Mouse (Mus musculus) heart, adult 8-10 months (tissue): ENCODE results near the gene Ntm. TPM values are rescaled to one million over a fixed set of nuclear protein-coding genes. Genes with fewer than 3 reads are reported as not detected.

ENCODE experiments used
- DNase-seq: peaks from one replicate; pipeline ENCODE4 v3.0.0; 2022; ENCODE audit warnings: low spot score
- total RNA-seq, 4 experiments: library from RNA; stranded (reverse); gene quantifications; 2 replicates each; pipeline ENCODE4 v1.2.4; 2022

Ntm gene
- total RNA-seq, 4 experiments from 2014 or later = 1.3 to 2.6 (median 2.1) TPM

- DNase-seq = no peak
Observed at GRCm38 (mm10) chr9:29594537-29595294, 368.2 kb downstream of the Ntm start.

- no peak for DNase-seq
Observed at GRCm38 (mm10) chr9:29587376-29587775, 375.6 kb downstream of the Ntm start.

GRCm38 (mm10) chr9:29586381-29586770 lies 376.6 kb downstream of the Ntm start:
- no peak for DNase-seq

GRCm38 (mm10) chr9:29585746-29586380 lies 377.1 kb downstream of the Ntm start:
- DNase-seq = peak; percentile 12

GRCm38 (mm10) chr9:29578226-29578625 lies 384.7 kb downstream of the Ntm start:
- DNase-seq = no peak

GRCm38 (mm10) chr9:29576051-29576533 lies 386.8 kb downstream of the Ntm start:
- DNase-seq = no peak

- no peak for DNase-seq
Observed at GRCm38 (mm10) chr9:29574548-29574947, 388.4 kb downstream of the Ntm start.

GRCm38 (mm10) chr9:29568571-29568970 lies 394.4 kb downstream of the Ntm start:
- DNase-seq = no peak

- DNase-seq = no peak
Observed at GRCm38 (mm10) chr9:29562419-29563071, 400.4 kb downstream of the Ntm start.

GRCm38 (mm10) chr9:29558915-29559314 lies 404.0 kb downstream of the Ntm start:
- DNase-seq = no peak

GRCm38 (mm10) chr9:29550582-29550981 lies 412.4 kb downstream of the Ntm start:
- no peak for DNase-seq

- no peak for DNase-seq
Observed at GRCm38 (mm10) chr9:29550107-29550506, 412.8 kb downstream of the Ntm start.

GRCm38 (mm10) chr9:29536415-29536814 lies 426.5 kb downstream of the Ntm start:
- no peak for DNase-seq

- DNase-seq = no peak
Observed at GRCm38 (mm10) chr9:29534773-29535172, 428.2 kb downstream of the Ntm start.

GRCm38 (mm10) chr9:29534304-29534703 lies 428.6 kb downstream of the Ntm start:
- no peak for DNase-seq

GRCm38 (mm10) chr9:29533556-29533955 lies 429.4 kb downstream of the Ntm start:
- no peak for DNase-seq

GRCm38 (mm10) chr9:29531147-29531917 lies 431.6 kb downstream of the Ntm start:
- DNase-seq = no peak

- no peak for DNase-seq
Observed at GRCm38 (mm10) chr9:29524109-29524508, 438.8 kb downstream of the Ntm start.

GRCm38 (mm10) chr9:29523221-29523620 lies 439.7 kb downstream of the Ntm start:
- DNase-seq = no peak

- no peak for DNase-seq
Observed at GRCm38 (mm10) chr9:29519181-29519580, 443.8 kb downstream of the Ntm start.

GRCm38 (mm10) chr9:29516688-29517087 lies 446.3 kb downstream of the Ntm start:
- DNase-seq = no peak
